Mouse (Mus musculus) limb, embryonic 12.5 days (tissue): ENCODE results near the gene Tas2r113. TPM values are rescaled to one million over a fixed set of nuclear protein-coding genes. Genes with fewer than 3 reads are reported as not detected.
"Not testable (repeated sequence)": the region's sequence is repeated elsewhere in the genome, so short reads cannot be mapped to it uniquely, and the experiment has no call there.

Experiments
- ATAC-seq: fragments of 200-750 bp; cut with Nextera tagmentation; 2 replicates; pipeline ENCODE4 v1.8.0; 2017; ENCODE audit warnings: low read depth, moderate TSS enrichment; ENCODE audit not compliant: insufficient number of reproducible peaks, insufficient read depth, low FRiP score, low TSS enrichment
- H3K27ac ChIP-seq: fragments of 300-500 bp; sonication (generic); 2 replicates; pipeline ENCODE4 v1.5.1; 2016; ENCODE audit warnings: mild to moderate bottlenecking, moderate library complexity
- H3K27me3 ChIP-seq: fragments of 300-500 bp; sonication (generic); 2 replicates; pipeline ENCODE4 v1.6.1; 2016; ENCODE audit warnings: mild to moderate bottlenecking, moderate library complexity
- H3K36me3 ChIP-seq: fragments of 300-500 bp; sonication (generic); 2 replicates; pipeline ENCODE4 v1.6.1; 2016; ENCODE audit warnings: mild to moderate bottlenecking, moderate library complexity
- H3K4me1 ChIP-seq: fragments of 300-500 bp; sonication (generic); replicated peaks from 2 replicates; pipeline ENCODE4 v1.6.1; 2016
- H3K4me2 ChIP-seq: fragments of 300-500 bp; sonication (generic); 2 replicates; pipeline ENCODE4 v1.6.1; 2016; ENCODE audit warnings: mild to moderate bottlenecking, moderate library complexity
- H3K4me3 ChIP-seq: fragments of 300-500 bp; sonication (generic); replicated peaks from 2 replicates; pipeline ENCODE4 v1.5.1; 2016; ENCODE audit warnings: mild to moderate bottlenecking
- H3K9ac ChIP-seq: fragments of 300-500 bp; sonication (generic); replicated peaks from 2 replicates; pipeline ENCODE4 v1.6.1; 2016; ENCODE audit warnings: mild to moderate bottlenecking, moderate library complexity
- H3K9me3 ChIP-seq: fragments of 300-500 bp; sonication (generic); 2 replicates; pipeline ENCODE4 v1.6.1; 2016; ENCODE audit warnings: mild to moderate bottlenecking, moderate library complexity
- WGBS: fragments of 180-500 bp; shearing (Covaris S2); methylation state at CpG from one replicate; pipeline ENCODE4 v1.1.7; 2016; 5-methylcytosine and 5-hydroxymethylcytosine counted together
- polyA plus RNA-seq: library from polyadenylated mRNA; unstranded; fragments of >200 nt; fragmentation: Nextera tagmentation; extraction: Ambion mirVana; gene quantifications from 2 replicates; pipeline ENCODE4 v1.2.1, GENCODE M21; 2016

The Tas2r113 gene
- polyA plus RNA-seq = not detected in 2 replicates

GRCm38 (mm10) chr6:132892711-132893110, at the start of gene Tas2r113:
Gene Tas2r113, plus strand, starts transcription at chr6:132893011.
- no peak for ATAC-seq
- Histone ChIP-seq H3K9ac (no peak within 1 kb of the TSS), H3K4me2 (no peak within 1 kb of the TSS), H3K36me3 (no peaks in the 10 kb centered on the region), H3K9me3 (no peaks in the 10 kb centered on the region), H3K4me1 (no peaks in the 10 kb centered on the region), H3K4me3 (no peak within 1 kb of the TSS), H3K27me3 (no peaks in the 10 kb centered on the region), H3K27ac (no peak within 1 kb of the TSS)
- WGBS = 71% methylated on average over 1 of the region's 1 CpGs

- H3K27me3 ChIP-seq = no peaks in the 10 kb centered on the region
- ATAC-seq = no peak
- H3K27ac ChIP-seq = no peak within 1 kb of the TSS
Measured at GRCm38 (mm10) chr6:132846842-132847241, 46.0 kb upstream of the Tas2r113 start, which contains the start of gene Tas2r123. Gene Tas2r123, plus strand, starts transcription at chr6:132847142.

GRCm38 (mm10) chr6:132855138-132855537, 37.7 kb upstream of the Tas2r113 start, which contains the start of gene Tas2r116:
Gene Tas2r116, plus strand, starts transcription at chr6:132855438.
- H3K4me1 ChIP-seq = no peaks in the 10 kb centered on the region
- no peak within 1 kb of the TSS for H3K4me2 ChIP-seq
- WGBS = 88% methylated on average over 1 of the region's 1 CpGs
- no peaks in the 10 kb centered on the region for H3K27me3 ChIP-seq
- no peak within 1 kb of the TSS for H3K27ac ChIP-seq
- ATAC-seq = no peak
- H3K9me3 ChIP-seq = no peaks in the 10 kb centered on the region
- no peak within 1 kb of the TSS for H3K4me3 ChIP-seq
- H3K36me3 ChIP-seq = no peaks in the 10 kb centered on the region
- H3K9ac ChIP-seq = no peak within 1 kb of the TSS

More at GRCm38 (mm10) chr6:132846842-132847241, 46.0 kb upstream of the Tas2r113 start, which contains the start of gene Tas2r123:
- Histone ChIP-seq H3K9me3 (no peaks in the 10 kb centered on the region), H3K36me3 (no peaks in the 10 kb centered on the region), H3K4me3 (no peak within 1 kb of the TSS), H3K4me1 (no peaks in the 10 kb centered on the region), H3K9ac (no peak within 1 kb of the TSS), H3K4me2 (no peak within 1 kb of the TSS)
- WGBS = 81% methylated on average over 1 of the region's 1 CpGs

DNA sequence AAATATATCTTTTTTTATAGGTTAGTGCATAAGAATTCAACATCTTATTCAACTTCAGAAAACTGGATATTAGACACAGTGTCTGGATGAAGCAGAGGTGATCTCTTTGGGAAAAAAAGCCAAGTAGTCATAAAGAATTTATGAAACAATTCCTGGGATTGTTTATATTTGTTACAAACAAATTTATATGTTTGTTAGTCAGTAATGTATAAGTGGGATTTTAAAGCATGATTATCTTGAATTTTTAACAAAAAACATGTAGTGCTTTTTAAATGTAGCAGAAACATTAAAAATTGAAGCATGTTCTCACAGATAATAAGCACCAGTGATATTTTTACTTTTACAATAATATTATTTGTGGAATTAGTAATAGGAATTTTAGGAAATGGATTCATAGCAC, 25.1 kb upstream of the Tas2r113 start, which contains the start of gene Tas2r110:
Tas2r110 (plus strand) TSS at position 301 of the 400 bp plus-strand sequence.
- no peak within 1 kb of the TSS for H3K9ac ChIP-seq
- H3K4me1 ChIP-seq = no peaks in the 10 kb centered on the region
- H3K4me2 ChIP-seq = no peak within 1 kb of the TSS
- H3K4me3 ChIP-seq = no peak within 1 kb of the TSS
- ATAC-seq = no peak
- H3K9me3 ChIP-seq = no peaks in the 10 kb centered on the region
- no peaks in the 10 kb centered on the region for H3K27me3 ChIP-seq
- no peaks in the 10 kb centered on the region for H3K36me3 ChIP-seq
- H3K27ac ChIP-seq = no peak within 1 kb of the TSS

GRCm38 (mm10) chr6:132909351-132909750, 16.5 kb downstream of the Tas2r113 start, which contains the start of gene Tas2r125:
Gene Tas2r125, plus strand, starts transcription at chr6:132909651.
- Histone ChIP-seq H3K27ac (no peak within 1 kb of the TSS), H3K4me2 (no peak within 1 kb of the TSS), H3K36me3 (no peaks in the 10 kb centered on the region), H3K4me1 (no peaks in the 10 kb centered on the region), H3K4me3 (no peak within 1 kb of the TSS), H3K9me3 (0 out of 2 replicates have a peak, but pooled peaks cover 3% of the 10 kb centered on the region), H3K27me3 (no peaks in the 10 kb centered on the region), H3K9ac (no peak within 1 kb of the TSS)
- ATAC-seq = no peak
- 84% methylated on average over 3 of the region's 3 CpGs for WGBS

DNA sequence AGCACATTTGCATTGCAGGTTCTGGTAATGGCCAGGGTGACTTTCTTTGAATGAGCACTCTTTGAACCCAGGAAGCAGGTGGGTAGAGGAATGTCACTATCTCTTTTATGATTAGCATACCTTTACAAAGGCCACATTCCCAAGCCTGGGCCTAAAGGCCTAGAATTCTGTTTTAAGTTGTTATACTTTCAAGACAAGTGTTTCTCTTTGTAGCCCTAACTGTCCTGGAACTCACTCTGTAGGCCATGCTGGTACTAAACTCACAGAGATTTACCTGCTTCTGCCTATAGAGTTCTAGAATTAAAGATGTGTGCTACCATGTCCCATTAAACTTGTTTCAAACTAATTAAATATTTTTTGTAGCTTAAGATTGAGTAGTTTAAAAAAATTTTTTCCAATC, 48.6 kb downstream of the Tas2r113 start:
- not testable (repeated sequence) for H3K9ac ChIP-seq, H3K9me3 ChIP-seq, H3K4me2 ChIP-seq, ATAC-seq, H3K4me3 ChIP-seq, H3K36me3 ChIP-seq, H3K27me3 ChIP-seq, H3K4me1 ChIP-seq, H3K27ac ChIP-seq

Other genes with a start within 250 kb of the Tas2r113 start
- not detected in 2 replicates for gene A630073D07Rik, start 241.5 kb upstream of the Tas2r113 start, polyA plus RNA-seq
- not detected in 2 replicates for gene Tas2r120, start 236.1 kb upstream of the Tas2r113 start, polyA plus RNA-seq
- not detected in 2 replicates for gene Tas2r121, start 192.0 kb upstream of the Tas2r113 start, polyA plus RNA-seq
- not detected in 2 replicates for gene Tas2r122, start 181.1 kb upstream of the Tas2r113 start, polyA plus RNA-seq
- gene Tas2r115, start 155.0 kb upstream of the Tas2r113 start, polyA plus RNA-seq = not detected in 2 replicates
- gene Tas2r124, start 138.3 kb upstream of the Tas2r113 start, polyA plus RNA-seq = not detected in 2 replicates
- gene Tas2r102, start 130.9 kb upstream of the Tas2r113 start, polyA plus RNA-seq = not detected in 2 replicates
- gene Tas2r136, start 114.8 kb upstream of the Tas2r113 start, polyA plus RNA-seq = not detected in 2 replicates
- not detected in 2 replicates for gene Tas2r117, start 90.2 kb upstream of the Tas2r113 start, polyA plus RNA-seq
- not detected in 2 replicates for gene Tas2r123, start 45.9 kb upstream of the Tas2r113 start, polyA plus RNA-seq
- not detected in 2 replicates for gene Tas2r116, start 37.6 kb upstream of the Tas2r113 start, polyA plus RNA-seq
- not detected in 2 replicates for gene Tas2r110, start 25.0 kb upstream of the Tas2r113 start, polyA plus RNA-seq
- gene Tas2r125, start 16.6 kb downstream of the Tas2r113 start, polyA plus RNA-seq = not detected in 2 replicates
- gene Tas2r129, start 58.1 kb downstream of the Tas2r113 start, polyA plus RNA-seq = not detected in 2 replicates
- not detected in 2 replicates for gene Tas2r131, start 64.9 kb downstream of the Tas2r113 start, polyA plus RNA-seq
- not detected in 2 replicates for gene Tas2r109, start 88.0 kb downstream of the Tas2r113 start, polyA plus RNA-seq
- gene Tas2r103, start 144.1 kb downstream of the Tas2r113 start, polyA plus RNA-seq = not detected in 2 replicates
- gene Tas2r140, start 162.8 kb downstream of the Tas2r113 start, polyA plus RNA-seq = not detected in 2 replicates
- 96.8 and 100 TPM in 2 replicates for gene Smim10l1, start 211.9 kb downstream of the Tas2r113 start, polyA plus RNA-seq